Mouse (Mus musculus): Measurements from ENCODE around the gene Tnfaip3.

Gene Tnfaip3

GRCm38 (mm10) chr10:18964856-18965255 lies 50.6 kb downstream of the Tnfaip3 start:
- DNase-seq (ENCODE audit: low read depth, low spot score) = no peak

DNA sequence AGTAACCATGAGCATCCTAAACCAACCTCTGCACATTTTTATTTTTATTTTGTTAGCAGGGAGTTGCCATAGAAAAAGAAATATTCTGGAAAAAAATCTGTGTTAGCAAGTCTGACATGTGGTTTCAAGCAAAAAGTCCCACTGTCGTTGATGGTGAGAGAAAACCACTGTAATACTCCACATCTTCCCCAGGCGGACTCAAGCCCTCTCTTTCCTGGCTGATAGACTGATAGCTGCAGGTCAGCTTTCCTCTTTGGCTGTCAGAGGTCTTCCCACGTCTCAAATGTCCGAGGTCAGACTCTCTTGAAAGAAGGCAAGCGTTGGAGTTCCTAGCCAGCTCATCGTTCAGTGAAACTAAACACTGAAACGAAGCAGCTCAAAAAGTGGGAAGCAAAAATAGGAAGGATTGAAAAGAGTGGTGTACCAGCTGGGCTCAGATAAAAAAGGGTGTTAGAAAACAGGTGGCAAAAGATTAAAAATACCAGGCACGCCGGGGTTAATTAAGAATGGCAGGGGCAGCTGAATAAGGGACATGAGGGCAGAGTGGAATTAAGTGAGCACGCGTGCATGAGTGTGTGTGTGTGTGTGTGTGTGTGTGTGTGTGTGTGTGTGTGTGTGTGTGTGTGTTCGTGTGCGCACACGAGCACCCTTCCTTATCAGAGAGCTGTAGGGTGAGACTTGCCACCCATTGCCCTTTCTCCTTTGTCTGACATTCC lies 55.5 kb downstream of the Tnfaip3 start:
- DNase-seq (ENCODE audit: low read depth, low spot score) = no peak

- DNase-seq (ENCODE audit: low read depth, low spot score) = no peak
Observed at GRCm38 (mm10) chr10:18953706-18954071, 61.8 kb downstream of the Tnfaip3 start.

GRCm38 (mm10) chr10:18953011-18953705 lies 62.3 kb downstream of the Tnfaip3 start:
- DNase-seq (ENCODE audit: low read depth, low spot score) = no peak

All from embryo, embryonic 11.5 days (tissue).